In the genomic region with DNA sequence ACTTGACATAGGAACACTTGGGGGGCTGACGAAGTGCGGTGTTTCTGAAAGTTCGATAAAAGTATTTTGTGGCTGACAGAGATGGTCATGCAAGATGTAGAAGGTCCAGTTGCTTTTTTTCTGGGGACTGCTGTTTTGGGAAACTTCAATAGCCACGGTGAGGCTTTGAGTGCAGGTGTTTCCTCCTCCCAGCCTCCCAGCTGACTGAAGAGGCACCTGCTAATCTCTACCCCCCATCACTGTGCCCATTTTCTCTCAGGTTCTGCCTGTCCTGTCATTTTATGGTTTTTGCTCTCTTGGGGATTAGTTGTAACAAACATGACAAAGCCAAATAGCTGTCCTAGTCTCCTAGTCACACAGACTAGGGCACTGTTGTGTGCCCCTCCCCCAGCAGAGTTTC, we compare ENCODE assay signal across 30 mouse cellular contexts.
DNase-seq lines count a peak whose midpoint lies in the region; TF ChIP-seq lines count a peak whose summit lies in the region.
"Had no signal": no experiment of that assay in that cellular context is flagged by ENCODE, and none has a peak within 500 bp of the region (broad histone marks: within the 10 kb centered on the region; RNA-seq: fewer than 3 reads in every experiment).

No protein-coding gene starts in this region.

- no peak for TF ChIP-seq POLR2A in testis, adult 2 months (IDR thresholded peaks at IDR 0.05; ENCODE audit: control insufficient read depth, low read depth, low read length)

- TF ChIP-seq CTCF in testis, adult 2 months (IDR thresholded peaks at IDR 0.05; ENCODE audit: control insufficient read depth, insufficient read depth, insufficient replicate concordance, low read depth, low read length) = no peak

- H3K4me1 ChIP-seq in testis, adult 2 months (ENCODE audit: control insufficient read depth, insufficient read depth, low read length) = peaks cover 2% of the 10 kb centered on the region; the same call in 1 of the 2 replicates
- H3K4me1 ChIP-seq: hindbrain, embryonic 12.5 days had no signal

- no peak overlapping the region for H3K27ac ChIP-seq in testis, adult 2 months (ENCODE audit: control insufficient read depth, insufficient read depth, low read depth, low read length)
- H3K27ac ChIP-seq: embryonic facial prominence, embryonic 13.5 days; forebrain, embryonic 10.5 days; heart, embryonic 15.5 days; hindbrain, embryonic 12.5 days; limb, embryonic 10.5 days; limb, embryonic 15.5 days; liver, embryonic 14.5 days; midbrain, embryonic 10.5 days; neural tube, embryonic 13.5 days; stomach, postnatal 0 days had no signal

- H3K27me3 ChIP-seq in testis, adult 2 months (ENCODE audit: control insufficient read depth, insufficient read depth, low read length) = no peaks in the 10 kb centered on the region
- H3K27me3 ChIP-seq: embryonic facial prominence, embryonic 13.5 days; heart, embryonic 15.5 days; hindbrain, embryonic 12.5 days; limb, embryonic 15.5 days; neural tube, embryonic 13.5 days had no signal

- H3K4me3 ChIP-seq in testis, adult 2 months (ENCODE audit: control insufficient read depth, low read depth, low read length) = peak overlapping the region; percentile 70
- H3K4me3 ChIP-seq: embryonic facial prominence, embryonic 13.5 days; forebrain, embryonic 10.5 days; heart, embryonic 15.5 days; hindbrain, embryonic 12.5 days; limb, embryonic 10.5 days; limb, embryonic 15.5 days; midbrain, embryonic 10.5 days; myocyte; neural tube, embryonic 13.5 days had no signal

- no peaks in the 10 kb centered on the region for H3K36me3 ChIP-seq in testis, adult 2 months (ENCODE audit: control insufficient read depth, insufficient read depth, low read length)
- H3K36me3 ChIP-seq: embryonic facial prominence, embryonic 13.5 days; forebrain, embryonic 10.5 days; G1E; heart, embryonic 15.5 days; hindbrain, embryonic 12.5 days; limb, embryonic 10.5 days; limb, embryonic 15.5 days; midbrain, embryonic 10.5 days; neural tube, embryonic 13.5 days had no signal

- no peak for DNase-seq in testis, postnatal 10 days (ENCODE audit: low spot score)
- peak; percentile 5 to 10 for DNase-seq in thymus, adult 18-20 months
- peak; percentile 35 for DNase-seq in thymus, postnatal 25 days
- no peak for DNase-seq in gastrocnemius, adult 8-10 months (ENCODE audit: low spot score in 2 of 2)
- DNase-seq in frontal cortex, postnatal 36 days (ENCODE audit: low spot score in 2 of 2) = no peak
- DNase-seq: adrenal gland, adult 8-10 months; cerebellum, adult 11 months; cerebellum, adult 9-10 months; cerebellum, postnatal 36 days; gastrocnemius, postnatal 14 days; heart, postnatal 36 days; kidney, adult 8-10 months; kidney, postnatal 10 days; layer of hippocampus, postnatal 36 days; lung, embryonic 14.5 days; lung, postnatal 14 days; right cerebral cortex, postnatal 4 days had no signal

Comparison
In these comparisons a context has a peak if more than half of its experiments do, and no peak if none do; other contexts are left out.
1. DNase-seq: peak in thymus, adult 18-20 months (2 of 2) and thymus, postnatal 25 days (single experiment); none in testis, postnatal 10 days (single experiment), gastrocnemius, adult 8-10 months (0 of 2) and frontal cortex, postnatal 36 days (0 of 2).